Mouse (Mus musculus) heart, postnatal 0 days (tissue): ENCODE measurements around the gene Hnrnpab. TPM values are rescaled to one million over a fixed set of nuclear protein-coding genes. Genes with fewer than 3 reads are reported as not detected.

Experiments
- ATAC-seq: fragments of 200-750 bp; cut with Nextera tagmentation; 2 replicates; pipeline ENCODE4 v1.8.0; 2017; ENCODE audit warnings: low read depth, moderate number of reproducible peaks, moderate library complexity; ENCODE audit not compliant: insufficient read depth
- DNase-seq: peaks from one replicate; pipeline ENCODE4 v3.0.0-alpha.2; 2016; ENCODE audit warnings: low spot score
- H3K27ac ChIP-seq: fragments of 300-500 bp; sonication (generic); 2 replicates; pipeline ENCODE4 v1.5.1; 2014; ENCODE audit warnings: low read depth, mild to moderate bottlenecking
- H3K27me3 ChIP-seq: fragments of 300-500 bp; sonication (generic); 2 replicates; pipeline ENCODE4 v1.6.1; 2014; ENCODE audit warnings: low read length, mixed read lengths; ENCODE audit not compliant: control insufficient read depth, insufficient read depth
- H3K36me3 ChIP-seq: fragments of 300-500 bp; sonication (generic); replicated peaks from 2 replicates; pipeline ENCODE4 v1.6.1; 2014; ENCODE audit warnings: low read length, mixed read lengths; ENCODE audit not compliant: control insufficient read depth, insufficient read depth
- H3K4me1 ChIP-seq: fragments of 300-500 bp; sonication (generic); 2 replicates; pipeline ENCODE4 v1.6.1; 2014; ENCODE audit warnings: antibody characterized with exemption; ENCODE audit not compliant: control insufficient read depth, insufficient read depth
- H3K4me2 ChIP-seq: fragments of 300-500 bp; sonication (generic); 2 replicates; pipeline ENCODE4 v1.6.1; 2014; ENCODE audit warnings: low read depth, mild to moderate bottlenecking, low read length, moderate library complexity
- H3K4me3 ChIP-seq: fragments of 300-500 bp; sonication (generic); 2 replicates; pipeline ENCODE4 v1.5.1; 2014; ENCODE audit warnings: low read depth, low read length
- H3K9ac ChIP-seq: fragments of 300-500 bp; sonication (generic); replicated peaks from 2 replicates; pipeline ENCODE4 v1.6.1; 2014; ENCODE audit warnings: low read depth, low read length, mixed read lengths
- H3K9me3 ChIP-seq: fragments of 300-500 bp; sonication (generic); replicated peaks from 2 replicates; pipeline ENCODE4 v1.6.1; 2016; ENCODE audit warnings: low read length; ENCODE audit not compliant: control insufficient read depth
- CTCF ChIP-seq: IDR thresholded peaks from 2 replicates; pipeline ENCODE4 v1.5.1; 2016; ENCODE audit warnings: antibody characterized with exemption, control low read depth, low read depth
- EP300 ChIP-seq: IDR thresholded peaks from 2 replicates; pipeline ENCODE4 v1.6.1; 2016; ENCODE audit warnings: antibody characterized with exemption, low read depth
- WGBS: fragments of 180-500 bp; shearing (Covaris S2); extraction: QIAGEN DNeasy Blood & Tissue Kit; methylation state at CpG from one replicate; pipeline ENCODE4 v1.1.7; 2014; 5-methylcytosine and 5-hydroxymethylcytosine counted together
- polyA plus RNA-seq: library from polyadenylated mRNA; unstranded; fragments of >200 nt; fragmentation: Nextera tagmentation; extraction: Ambion mirVana; gene quantifications from 2 replicates; pipeline ENCODE4 v1.2.1, GENCODE M21; 2015
- total RNA-seq: library from RNA; depleted of rRNA; stranded (reverse); fragments of >200 nt; gene quantifications from 2 replicates; pipeline ENCODE4 v1.2.3, GENCODE M21; 2014; ENCODE audit warnings: low replicate concordance; rRNA removed

Hnrnpab gene
- total and polyA plus RNA-seq, 2 experiments from 2014 or later: 136 to 159 TPM

DNA sequence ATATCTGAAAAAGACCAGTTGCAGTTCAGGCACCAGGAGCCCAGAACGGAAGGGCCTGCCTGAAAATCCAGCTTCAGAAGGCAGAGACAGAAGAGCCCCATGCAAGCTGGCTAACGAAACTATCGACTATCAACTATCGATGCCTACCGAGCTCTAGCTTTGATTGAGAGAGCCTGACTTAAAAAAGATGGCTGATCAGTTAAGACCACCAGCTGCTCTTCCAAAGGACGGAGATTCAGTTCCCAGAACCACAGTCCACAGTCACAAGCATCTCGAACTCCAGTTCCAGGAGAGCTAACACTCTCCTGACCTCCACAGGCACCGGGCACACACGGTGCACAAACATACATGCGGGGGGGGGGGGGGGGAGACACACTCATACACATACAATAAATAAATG is 52.1 kb downstream of the Hnrnpab start:
- no peak for DNase-seq
- Histone ChIP-seq H3K4me3 (no peak overlapping the region), H3K4me2 (no peak overlapping the region), H3K27me3 (no peaks in the 10 kb centered on the region), H3K36me3 (no peaks in the 10 kb centered on the region), H3K4me1 (no peaks in the 10 kb centered on the region), H3K9me3 (no peaks in the 10 kb centered on the region), H3K27ac (no peak overlapping the region), H3K9ac (no peak overlapping the region)
- 72% methylated on average over 9 of the region's 10 CpGs for WGBS
- TF ChIP-seq EP300: no peak
- TF ChIP-seq CTCF: no peak
- ATAC-seq: no peak

GRCm38 (mm10) chr11:51552091-51552490 is 54.6 kb downstream of the Hnrnpab start:
- Histone ChIP-seq H3K9ac (no peak overlapping the region), H3K4me3 (no peak overlapping the region), H3K36me3 (no peaks in the 10 kb centered on the region), H3K27ac (no peak overlapping the region), H3K4me1 (no peaks in the 10 kb centered on the region), H3K4me2 (no peak overlapping the region), H3K27me3 (no peaks in the 10 kb centered on the region), H3K9me3 (no peaks in the 10 kb centered on the region)
- DNase-seq: no peak
- ATAC-seq: no peak
- TF ChIP-seq CTCF: no peak
- TF ChIP-seq EP300: no peak
- WGBS: 48% methylated on average over 3 of the region's 3 CpGs

GRCm38 (mm10) chr11:51551253-51551652 is 55.4 kb downstream of the Hnrnpab start:
- ATAC-seq: no peak
- TF ChIP-seq CTCF (no peak), EP300 (no peak)
- H3K4me3 ChIP-seq: no peak overlapping the region
- DNase-seq: no peak
- no peak overlapping the region for H3K27ac ChIP-seq
- H3K9me3 ChIP-seq: no peaks in the 10 kb centered on the region
- no peaks in the 10 kb centered on the region for H3K36me3 ChIP-seq
- H3K4me2 ChIP-seq: no peak overlapping the region
- 33% methylated on average over 5 of the region's 5 CpGs for whole genome bisulfite sequencing
- no peaks in the 10 kb centered on the region for H3K4me1 ChIP-seq
- H3K9ac ChIP-seq: no peak overlapping the region
- no peaks in the 10 kb centered on the region for H3K27me3 ChIP-seq

Other genes starting within 250 kb of the Hnrnpab start
- gene Phykpl, start 22.1 kb downstream of the Hnrnpab start, total RNA-seq: 14.5 and 35.2 TPM in 2 replicates
- 12.7 and 13.9 TPM in 2 replicates for gene Phykpl, start 22.1 kb downstream of the Hnrnpab start, polyA plus RNA-seq
- gene Nhp2, start 12.9 kb upstream of the Hnrnpab start, total RNA-seq: 34.1 and 58.2 TPM in 2 replicates
- 59.7 and 61.4 TPM in 2 replicates for gene Nhp2, start 12.9 kb upstream of the Hnrnpab start, polyA plus RNA-seq
- gene Rmnd5b, start 29.0 kb upstream of the Hnrnpab start, total RNA-seq: 38.6 and 54.3 TPM in 2 replicates
- gene Rmnd5b, start 29.0 kb upstream of the Hnrnpab start, polyA plus RNA-seq: 25.8 and 30.0 TPM in 2 replicates
- gene N4bp3, start 44.0 kb upstream of the Hnrnpab start, total RNA-seq: 31.2 and 34.8 TPM in 2 replicates
- 18.1 and 20.2 TPM in 2 replicates for gene N4bp3, start 44.0 kb upstream of the Hnrnpab start, polyA plus RNA-seq
- 0.08 and 0.58 TPM in 2 replicates for gene D930048N14Rik, start 44.1 kb upstream of the Hnrnpab start, total RNA-seq
- gene D930048N14Rik, start 44.1 kb upstream of the Hnrnpab start, polyA plus RNA-seq: 0.74 and 0.78 TPM in 2 replicates
- 28.4 and 45.5 TPM in 2 replicates for gene 0610009B22Rik, start 82.0 kb upstream of the Hnrnpab start, total RNA-seq
- gene 0610009B22Rik, start 82.0 kb upstream of the Hnrnpab start, polyA plus RNA-seq: 93.0 and 106 TPM in 2 replicates
- gene Sec24a, start 156.8 kb upstream of the Hnrnpab start, total RNA-seq: 8.3 and 11.8 TPM in 2 replicates
- 6.2 and 7.3 TPM in 2 replicates for gene Sec24a, start 156.8 kb upstream of the Hnrnpab start, polyA plus RNA-seq
- gene Sar1b, start 156.8 kb upstream of the Hnrnpab start, total RNA-seq: 124 and 134 TPM in 2 replicates
- gene Sar1b, start 156.8 kb upstream of the Hnrnpab start, polyA plus RNA-seq: 194 and 196 TPM in 2 replicates